Mouse (Mus musculus) E14TG2a.4 (cell line): ENCODE results near the gene Zfp827.

Source experiments
- CTCF ChIP-seq: conservative IDR thresholded peaks from 2 replicates; pipeline ENCODE4 v1.5.1; 2014; ENCODE audit warnings: low read length
- NANOG ChIP-seq: IDR thresholded peaks from 2 replicates; pipeline ENCODE4 v1.6.1; 2014; ENCODE audit warnings: borderline replicate concordance, low read length, mixed read lengths

- TF ChIP-seq CTCF (no peak), NANOG (no peak)
These were observed 88.2 kb downstream of the Zfp827 start for GRCm38 (mm10) chr8:79116436-79116835.
